Mouse (Mus musculus) gastrocnemius, adult 8-10 months (tissue): ENCODE results near the gene Hcar1. TPM values are rescaled to one million over a fixed set of nuclear protein-coding genes. Genes with fewer than 3 reads are reported as not detected.

Source experiments
- DNase-seq, 2 experiments: peaks; one replicate each; pipeline ENCODE4 v3.0.0; 2022; ENCODE audit warnings: low spot score in 2 of 2
- total RNA-seq, 4 experiments: library from RNA; stranded (reverse); gene quantifications; 2 replicates each; pipeline ENCODE4 v1.2.4; 2022

Gene Hcar1
- total RNA-seq, 4 experiments from 2014 or later: 0.12 to 0.72 (median 0.32) TPM

DNA sequence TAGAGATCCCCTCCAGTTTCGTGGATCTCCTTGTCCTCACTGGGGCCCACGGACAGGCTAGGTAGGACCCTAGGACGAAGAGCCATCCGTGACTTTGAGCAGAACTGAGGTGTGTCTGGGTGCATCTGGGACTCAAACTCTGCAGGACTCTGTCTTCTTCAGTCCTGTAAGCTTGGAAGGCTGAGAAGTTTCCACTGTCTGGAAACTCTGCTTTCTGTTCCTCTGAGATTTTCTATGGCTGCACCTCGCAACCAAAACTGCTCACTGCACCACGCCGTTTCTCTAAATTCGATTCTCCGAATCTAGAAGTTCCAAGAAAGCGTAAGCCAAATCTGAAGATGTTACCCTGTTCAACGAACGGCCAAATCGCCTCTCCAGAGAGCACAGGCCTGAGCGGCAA, 15.9 kb downstream of the Hcar1 start:
- no peak for DNase-seq

DNA sequence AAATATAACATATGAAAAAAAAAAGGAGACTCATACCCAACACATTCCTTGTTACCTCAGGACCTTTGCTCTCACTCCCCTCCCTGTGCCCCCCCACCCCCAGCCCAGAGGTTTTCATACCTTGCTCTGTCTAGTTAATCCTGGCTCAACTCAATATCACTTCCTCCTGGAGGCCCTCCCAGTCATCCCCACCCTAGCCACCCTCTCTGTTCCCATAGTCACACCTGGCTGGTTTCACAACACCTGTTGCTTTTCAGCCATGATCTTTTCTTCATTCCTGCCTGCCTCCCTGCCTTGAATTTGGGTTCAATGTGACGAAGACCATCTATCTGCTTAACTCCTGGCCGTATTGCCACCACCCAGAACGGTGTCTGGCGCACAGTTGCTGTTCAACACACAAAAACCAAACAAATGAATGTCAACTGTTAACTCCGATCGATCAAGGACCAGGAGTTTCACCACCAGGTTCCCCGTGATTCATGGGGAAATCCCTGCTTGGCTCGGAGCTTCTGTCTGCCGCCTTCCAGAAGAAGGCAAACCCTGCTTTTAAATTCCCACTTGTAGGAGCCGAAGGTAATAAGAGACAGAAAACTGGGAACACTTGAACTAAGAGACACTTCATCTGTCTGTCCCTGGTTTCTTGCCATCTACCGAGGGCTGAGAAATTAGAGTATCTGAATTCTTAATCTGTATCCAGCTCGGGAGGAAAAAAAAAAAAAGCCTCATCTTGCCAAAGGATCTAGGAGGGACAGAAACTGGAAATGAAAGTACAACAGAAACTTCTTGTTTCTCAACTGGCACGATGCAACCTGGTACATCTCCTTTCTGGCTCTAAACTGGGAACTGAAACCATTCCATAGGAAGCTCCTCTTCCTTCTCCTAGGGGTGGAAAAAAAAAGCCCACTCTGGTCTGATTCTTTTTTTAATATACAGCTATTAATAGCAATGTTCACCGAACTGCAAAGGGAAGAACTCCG, 17.2 kb downstream of the Hcar1 start:
- DNase-seq: no peak

DNA sequence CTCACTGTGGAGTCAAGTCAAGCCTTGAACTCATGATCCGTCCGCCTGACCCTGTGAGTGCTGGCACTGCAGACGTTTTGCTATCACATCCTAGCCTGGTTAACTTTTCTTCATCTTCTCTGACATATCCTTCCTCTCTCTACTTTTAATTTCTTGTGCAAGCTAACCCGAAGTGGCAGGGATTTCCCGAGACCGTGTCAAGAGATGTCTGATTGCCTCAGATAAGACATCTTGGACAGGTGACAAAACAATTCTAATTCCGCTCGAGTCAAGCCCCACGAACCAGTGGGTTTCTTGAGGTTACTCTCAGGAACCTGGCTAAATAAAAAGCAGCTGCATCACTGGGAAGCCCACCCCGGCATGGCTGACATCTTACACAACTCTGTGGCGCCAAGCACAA, 21.0 kb downstream of the Hcar1 start:
- DNase-seq: no peak

DNA sequence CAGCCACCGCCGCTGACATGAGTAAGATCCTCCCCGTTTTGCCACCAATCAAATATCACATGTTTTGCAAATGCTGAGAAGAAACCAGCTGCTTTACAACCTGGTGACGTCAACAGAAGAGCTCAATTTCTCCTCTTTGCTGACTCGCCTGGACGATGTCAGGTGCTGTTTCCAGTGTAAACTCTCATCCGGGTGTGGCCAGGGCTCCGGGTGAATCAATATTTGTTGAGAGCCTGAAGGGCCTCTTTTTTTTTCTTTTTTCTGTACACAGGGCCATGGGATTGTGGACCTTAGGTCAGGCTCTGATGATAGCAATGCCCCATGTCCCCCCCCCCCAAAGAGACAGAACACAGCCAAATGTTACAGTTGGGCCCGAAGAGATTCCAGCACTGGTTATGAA, 25.3 kb downstream of the Hcar1 start:
- no peak for DNase-seq

DNA sequence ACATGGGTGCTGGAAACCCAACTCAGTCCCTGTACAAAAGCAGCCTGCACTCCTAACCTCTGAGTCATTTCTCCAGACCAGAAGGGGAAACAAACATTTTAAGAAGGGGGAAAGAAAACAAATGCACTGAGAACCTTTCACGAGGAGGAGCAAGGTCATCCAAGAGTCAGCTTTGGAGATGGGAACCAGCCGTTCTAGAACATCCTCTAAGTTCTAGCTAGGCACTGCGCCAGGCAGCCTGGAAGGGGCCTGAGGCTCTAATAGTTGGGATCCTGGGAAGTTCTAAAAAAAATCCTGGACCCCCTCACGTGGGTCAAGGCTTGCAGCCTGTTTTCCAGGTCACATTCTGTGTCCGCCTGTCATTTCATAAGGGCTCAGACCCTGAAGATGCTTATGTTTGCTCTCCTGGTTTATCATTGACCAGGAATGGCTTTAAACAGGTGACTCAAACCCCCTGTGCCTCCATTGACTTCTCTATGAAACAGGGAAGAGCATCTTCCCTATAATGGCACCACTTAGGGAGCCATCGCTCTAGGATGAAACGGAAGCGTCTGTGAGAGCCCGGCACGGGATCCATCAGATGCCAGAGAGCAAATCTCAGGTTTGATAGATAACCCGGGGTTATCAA, 25.8 kb downstream of the Hcar1 start:
- DNase-seq: no peak

DNA sequence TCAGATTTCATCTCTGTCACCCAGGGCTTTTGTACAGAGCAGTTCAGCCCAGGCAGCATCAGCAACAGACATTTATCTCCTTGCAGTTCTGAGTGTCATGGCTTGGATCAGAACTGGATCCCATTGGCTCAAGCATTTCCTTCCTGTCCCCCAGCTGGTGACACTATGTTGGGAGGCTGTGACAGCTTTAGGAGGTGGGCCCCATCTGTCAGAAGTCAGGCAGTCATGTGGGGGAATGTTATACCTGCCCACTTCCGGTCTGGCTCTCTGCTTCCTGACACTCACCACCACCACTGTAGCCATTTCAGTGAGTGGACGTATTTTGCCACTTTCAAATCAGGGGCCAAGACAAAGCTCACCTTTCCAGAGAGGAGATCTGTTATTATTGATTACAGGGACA, 28.4 kb downstream of the Hcar1 start:
- DNase-seq: no peak

DNA sequence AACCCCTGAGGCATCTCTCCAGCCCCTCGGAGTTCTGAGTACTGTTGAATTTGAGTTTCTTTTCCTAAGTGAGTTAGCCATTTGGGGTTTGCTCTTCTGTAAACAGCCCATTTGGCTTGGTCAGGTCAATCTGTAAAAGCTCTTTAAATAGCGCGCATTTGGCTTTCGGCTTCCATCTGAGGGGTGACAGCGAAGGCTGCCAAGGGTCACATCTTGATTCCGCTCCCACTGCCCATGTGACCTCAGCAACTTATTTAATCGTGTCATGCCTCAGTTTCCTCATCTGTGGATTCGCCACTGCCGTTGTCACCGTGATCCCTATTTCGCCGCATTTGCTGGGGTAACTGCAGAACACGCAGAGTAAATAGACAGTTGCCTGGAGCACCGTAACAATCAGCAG, 35.5 kb downstream of the Hcar1 start:
- DNase-seq: no peak

DNA sequence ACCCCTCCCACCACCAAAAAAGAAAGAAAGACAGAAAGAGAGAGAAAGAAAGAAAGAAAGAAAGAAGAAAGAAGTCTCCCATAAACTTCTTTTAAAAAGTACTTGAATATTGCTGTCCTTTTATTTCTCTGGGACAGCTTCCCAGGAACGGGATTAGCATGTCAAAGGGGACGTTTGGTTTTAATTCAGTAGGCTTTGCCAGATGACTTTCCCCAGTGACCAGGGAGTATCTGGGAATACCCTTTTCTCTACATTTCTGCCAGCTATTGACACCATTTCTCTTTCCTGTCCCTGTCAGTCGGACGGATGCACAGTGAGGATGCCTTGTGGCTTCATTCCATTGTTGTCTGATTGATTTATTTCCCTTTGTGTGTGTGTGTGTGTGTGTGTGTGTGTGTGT, 36.0 kb downstream of the Hcar1 start:
- DNase-seq: no peak

DNA sequence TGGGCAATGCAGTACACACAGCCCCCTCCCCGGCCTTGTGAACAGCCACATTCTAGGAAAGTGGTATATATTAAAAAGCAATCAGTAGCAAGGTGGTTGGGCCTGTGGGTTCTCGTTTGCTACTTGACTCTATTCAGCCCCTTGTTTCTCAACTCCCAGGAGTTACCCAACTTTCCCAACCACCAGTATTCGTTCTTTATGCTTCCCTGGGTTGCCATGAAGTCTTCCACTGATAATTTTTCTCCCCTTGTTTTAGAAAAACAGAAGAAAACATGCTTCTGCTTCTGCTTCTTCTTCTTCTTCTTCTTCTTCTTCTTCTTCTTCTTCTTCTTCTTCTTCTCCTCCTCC, 36.9 kb downstream of the Hcar1 start:
- DNase-seq: no peak

DNA sequence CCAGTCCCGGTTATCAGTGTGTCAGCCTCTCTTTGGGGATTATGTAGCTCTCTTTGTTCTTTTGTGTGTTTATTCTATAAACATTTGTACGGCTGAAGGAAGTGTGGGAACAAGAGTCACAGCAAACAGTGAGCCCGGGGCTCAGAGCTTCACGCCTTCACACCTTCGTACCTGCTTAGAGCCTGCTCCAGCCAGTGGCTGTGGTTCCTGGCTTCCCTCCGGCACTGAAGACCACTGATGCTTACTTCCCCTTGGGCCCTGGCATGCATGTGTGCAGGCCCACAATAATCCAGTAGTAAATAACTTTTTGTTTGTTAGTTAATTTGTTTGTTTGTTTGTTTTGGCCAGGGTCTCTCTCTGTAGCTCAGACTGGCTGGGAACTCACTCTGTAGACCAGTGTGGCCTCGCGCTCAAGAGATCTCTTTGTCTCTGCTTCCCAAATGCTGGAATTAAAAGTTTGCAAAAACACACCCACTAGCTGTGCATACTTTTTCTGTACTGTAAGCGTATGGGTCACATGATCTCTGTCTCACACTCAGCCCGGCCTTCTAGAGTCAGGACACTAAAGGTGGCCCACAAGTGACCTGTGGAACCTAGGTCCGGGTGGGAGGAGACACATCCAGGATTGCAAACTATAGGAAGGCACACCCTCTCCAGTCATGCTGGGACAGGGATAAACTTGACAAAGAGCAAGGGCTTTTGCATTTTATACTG, 37.4 kb downstream of the Hcar1 start:
- no peak for DNase-seq

DNA sequence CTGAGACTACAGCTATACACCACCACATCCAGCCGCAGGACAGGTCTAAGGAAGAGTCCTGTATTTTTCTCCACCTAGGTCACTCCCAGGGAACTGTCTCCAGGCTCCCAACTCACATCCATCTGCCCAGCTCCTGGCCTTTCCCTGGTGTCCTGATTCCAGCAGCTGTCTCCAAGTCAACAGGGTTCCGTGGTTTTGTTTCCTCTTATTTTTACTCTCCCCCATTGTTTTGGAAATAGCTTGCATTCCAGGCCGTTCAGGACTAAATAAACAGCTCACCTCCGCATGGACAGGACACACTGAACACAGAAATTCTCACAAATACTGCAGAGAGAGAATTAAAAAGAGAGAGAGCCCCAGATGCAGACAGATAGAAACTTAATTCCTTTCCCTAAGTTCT, 42.4 kb downstream of the Hcar1 start:
- no peak for DNase-seq

DNA sequence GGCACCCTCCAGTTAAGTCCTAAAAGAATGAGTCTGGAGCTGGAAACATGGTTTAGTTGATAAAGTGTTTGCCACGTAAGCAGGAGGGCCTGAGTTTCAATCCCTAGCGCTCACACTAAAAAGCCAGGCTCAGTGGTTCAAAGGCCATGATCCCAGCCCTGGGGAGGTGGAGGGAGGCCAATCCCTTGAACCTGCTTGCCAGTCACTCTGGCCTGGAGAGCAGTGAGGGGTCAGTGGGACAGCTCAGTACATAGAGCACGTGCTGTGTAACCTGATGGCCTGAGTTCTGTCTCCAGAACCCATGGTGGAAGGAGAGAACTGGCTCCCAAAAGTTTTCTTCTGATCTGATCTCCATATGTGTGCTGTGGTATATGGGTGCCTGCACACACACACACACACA, 45.0 kb downstream of the Hcar1 start:
- DNase-seq: no peak

DNA sequence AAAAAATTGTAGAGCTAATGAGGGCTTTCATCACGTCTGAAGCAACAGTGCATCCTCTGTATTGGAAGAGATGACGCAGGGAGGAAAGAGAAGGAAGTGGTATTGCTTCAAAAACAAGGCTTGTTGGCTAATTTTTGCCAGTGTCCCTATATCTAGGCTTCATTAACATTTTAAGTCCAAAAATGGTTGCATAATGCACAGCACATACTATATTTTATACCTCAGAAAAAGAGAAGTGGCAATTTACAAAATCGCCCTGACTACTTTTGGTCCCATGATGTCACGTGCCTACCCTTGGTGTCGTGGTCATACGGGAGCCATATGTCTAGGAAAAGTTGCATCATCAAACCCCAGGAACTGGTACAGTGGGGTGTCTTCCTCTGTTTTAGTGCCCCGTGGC, 47.5 kb downstream of the Hcar1 start:
- no peak for DNase-seq

DNA sequence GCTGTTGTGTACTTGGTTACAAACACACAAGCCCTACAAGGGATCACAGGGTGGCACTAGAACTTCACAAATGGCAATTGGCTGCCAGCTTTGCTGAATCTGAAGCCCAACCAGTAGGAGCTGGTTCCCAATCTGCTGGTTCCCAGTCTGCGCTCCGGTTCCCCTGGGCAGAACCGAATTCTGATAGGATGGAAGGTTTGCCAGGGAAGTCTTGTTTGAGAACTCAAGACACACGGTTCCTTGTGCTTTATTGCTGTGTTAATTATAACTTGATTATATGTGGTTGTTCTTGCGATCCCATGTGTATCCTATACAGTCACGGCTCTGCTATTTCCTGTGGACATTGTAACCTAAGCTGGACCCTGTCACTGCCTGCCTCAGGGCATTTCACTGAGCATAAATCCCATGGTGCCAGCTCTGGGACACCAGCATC, 52.1 kb downstream of the Hcar1 start:
- no peak for DNase-seq

Other genes with a start within 250 kb of the Hcar1 start
- 100 to 1,000 TPM; 341 to 375 (median 357) TPM for gene Clip1, start 195.4 kb downstream of the Hcar1 start, total RNA-seq
- 10 to 100 TPM in 3 of 4 experiments, 1 to 10 TPM in 1; 10.0 to 15.4 (median 11.6) TPM for gene Zcchc8, start 158.9 kb downstream of the Hcar1 start, total RNA-seq
- 10 to 100 TPM; 28.1 to 39.6 (median 33.0) TPM for gene Rsrc2, start 130.6 kb downstream of the Hcar1 start, total RNA-seq
- under 1 TPM in 1 of 4 experiments, not detected in 3; 0.05 TPM for gene Kntc1, start 130.3 kb downstream of the Hcar1 start, total RNA-seq
- under 1 TPM in 2 of 4 experiments, not detected in 2; 0.13 to 0.25 TPM for gene Hcar2, start 14.5 kb downstream of the Hcar1 start, total RNA-seq
- gene Denr, start 27.2 kb upstream of the Hcar1 start, total RNA-seq: 10 to 100 TPM; 49.2 to 59.2 (median 52.6) TPM
- under 1 TPM in 1 of 4 experiments, not detected in 3; 0.94 TPM for gene Gm43518, start 47.4 kb upstream of the Hcar1 start, total RNA-seq
- 1 to 10 TPM in 3 of 4 experiments, under 1 TPM in 1; 0.56 to 2.1 (median 1.3) TPM for gene Ccdc62, start 50.7 kb upstream of the Hcar1 start, total RNA-seq
- gene Hip1r, start 93.6 kb upstream of the Hcar1 start, total RNA-seq: 10 to 100 TPM in 2 of 4 experiments, 1 to 10 TPM in 2; 8.7 to 15.9 (median 11.4) TPM
- 1 to 10 TPM; 4.6 to 6.2 (median 5.1) TPM for gene Vps37b, start 152.2 kb upstream of the Hcar1 start, total RNA-seq
- gene Abcb9, start 215.8 kb upstream of the Hcar1 start, total RNA-seq: 1 to 10 TPM; 7.2 to 9.5 (median 8.8) TPM
- 10 to 100 TPM; 15.4 to 19.7 (median 17.3) TPM for gene Ogfod2, start 232.3 kb upstream of the Hcar1 start, total RNA-seq
- gene Arl6ip4, start 236.1 kb upstream of the Hcar1 start, total RNA-seq: 10 to 100 TPM; 36.7 to 46.8 (median 44.1) TPM